Mouse (Mus musculus) CH12.LX (cell line): ENCODE data around the gene Fhit. TPM values are rescaled to one million over a fixed set of nuclear protein-coding genes. Genes with fewer than 3 reads are reported as not detected.

Source experiments
- DNase-seq: peaks from one replicate; pipeline ENCODE4 v3.0.0-alpha.2; 2013; ENCODE audit errors: extremely low read depth
- H3K27ac ChIP-seq: 2 replicates; pipeline ENCODE4 v1.5.1; 2012; ENCODE audit warnings: low read depth, mild to moderate bottlenecking, control low read depth, moderate library complexity; ENCODE audit not compliant: insufficient read depth
- H3K27me3 ChIP-seq: replicated peaks from 2 replicates; pipeline ENCODE3; 2012; ENCODE audit warnings: inconsistent platforms
- H3K36me3 ChIP-seq, 2 experiments: replicated peaks in 1 of 2; 2 replicates each; pipeline versions ENCODE3 to v1.6.1; 2012; ENCODE audit warnings: inconsistent platforms in 1 of 2, low read length in 1 of 2, mild to moderate bottlenecking in 1 of 2, mixed read lengths in 1 of 2, moderate library complexity in 1 of 2; ENCODE audit not compliant: control insufficient read depth in 1 of 2, insufficient read depth in 1 of 2
- H3K4me1 ChIP-seq, 2 experiments: 2 replicates each; pipeline ENCODE4 v1.6.1; 2012; ENCODE audit warnings: inconsistent platforms in 1 of 2, moderate library complexity in 1 of 2; ENCODE audit not compliant: insufficient read depth in 2 of 2, control insufficient read depth in 1 of 2
- H3K4me2 ChIP-seq: 2 replicates; pipeline ENCODE4 v1.6.1; 2012; ENCODE audit warnings: low read depth, mild to moderate bottlenecking, control low read depth; ENCODE audit not compliant: poor library complexity, insufficient read depth, severe bottlenecking
- H3K4me3 ChIP-seq, 3 experiments: fragments of 150-350 bp in 1 of 3; sonication (generic) in 1 of 3; replicated peaks in 1 of 3; 2 replicates each; pipeline versions ENCODE3 to v1.5.1; 2011 to 2012; ENCODE audit warnings: low read depth in 2 of 3, low read length in 2 of 3, mild to moderate bottlenecking in 2 of 3, moderate library complexity in 2 of 3, control low read depth in 1 of 3, improper control_type of control experiment in 1 of 3, inconsistent platforms in 1 of 3, mixed read lengths in 1 of 3; ENCODE audit not compliant: poor library complexity in 1 of 3
- H3K79me2 ChIP-seq: replicated peaks from 2 replicates; pipeline ENCODE4 v1.6.1; 2012; ENCODE audit warnings: mild to moderate bottlenecking, moderate library complexity; ENCODE audit not compliant: control insufficient read depth, poor library complexity, insufficient read depth, severe bottlenecking; ENCODE audit errors: extremely low read depth
- H3K9ac ChIP-seq: 2 replicates; pipeline ENCODE4 v1.6.1; 2012; ENCODE audit warnings: low read depth, mild to moderate bottlenecking, control low read depth, moderate library complexity; ENCODE audit not compliant: insufficient read depth
- H3K9me3 ChIP-seq: replicated peaks from 2 replicates; pipeline ENCODE3; 2012; ENCODE audit warnings: low read length, inconsistent platforms, mixed read lengths
- CTCF ChIP-seq, 2 experiments: IDR thresholded peaks in 1 of 2; conservative IDR thresholded peaks in 1 of 2; 2 replicates each; pipeline ENCODE4 v1.5.1; 2011 to 2012; ENCODE audit warnings: low read depth in 2 of 2, low read length in 2 of 2, improper control_type of control experiment in 1 of 2, inconsistent platforms in 1 of 2, mild to moderate bottlenecking in 1 of 2, moderate library complexity in 1 of 2
- E2F4 ChIP-seq: IDR thresholded peaks from 2 replicates; pipeline ENCODE4 v1.6.1; 2011; ENCODE audit warnings: low read depth, low read length, improper control_type of control experiment; ENCODE audit not compliant: insufficient replicate concordance
- EP300 ChIP-seq: IDR thresholded peaks from 2 replicates; pipeline ENCODE4 v1.6.1; 2011; ENCODE audit warnings: low read length, improper control_type of control experiment
- ETS1 ChIP-seq: conservative IDR thresholded peaks from 2 replicates; pipeline ENCODE4 v1.6.1; 2012; ENCODE audit warnings: low read depth, mild to moderate bottlenecking, inconsistent platforms, low read length, improper control_type of control experiment, moderate library complexity
- HCFC1 ChIP-seq: IDR thresholded peaks from 2 replicates; pipeline ENCODE4 v1.6.1; 2012; ENCODE audit warnings: low read depth, mild to moderate bottlenecking, inconsistent platforms, low read length, improper control_type of control experiment
- IRF4 ChIP-seq: IDR thresholded peaks from 2 replicates; pipeline ENCODE4 v1.6.1; 2014; ENCODE audit warnings: low read depth, mild to moderate bottlenecking, inconsistent platforms, low read length, improper control_type of control experiment
- MAX ChIP-seq: IDR thresholded peaks from 2 replicates; pipeline ENCODE4 v1.6.1; 2011; ENCODE audit warnings: low read length, improper control_type of control experiment
- MEF2A ChIP-seq: IDR thresholded peaks from 2 replicates; pipeline ENCODE4 v1.6.1; 2014; ENCODE audit warnings: low read depth, mild to moderate bottlenecking, inconsistent platforms, low read length, improper control_type of control experiment, borderline replicate concordance
- NELFE ChIP-seq: IDR thresholded peaks from 2 replicates; pipeline ENCODE4 v1.6.1; 2011; ENCODE audit warnings: low read depth, low read length, improper control_type of control experiment
- PAX5 ChIP-seq: IDR thresholded peaks from 2 replicates; pipeline ENCODE4 v1.6.1; 2012; ENCODE audit warnings: low read length, inconsistent platforms, mixed read lengths
- RAD21 ChIP-seq: IDR thresholded peaks from 2 replicates; pipeline ENCODE4 v1.6.1; 2011; ENCODE audit warnings: low read depth, mild to moderate bottlenecking, low read length, improper control_type of control experiment, moderate library complexity
- SMC3 ChIP-seq: IDR thresholded peaks from 2 replicates; pipeline ENCODE4 v1.6.1; 2011; ENCODE audit warnings: low read depth, low read length, improper control_type of control experiment
- TBP ChIP-seq: conservative IDR thresholded peaks from 2 replicates; pipeline ENCODE4 v1.6.1; 2011; ENCODE audit warnings: low read depth, low read length, improper control_type of control experiment
- TCF12 ChIP-seq: IDR thresholded peaks from 2 replicates; pipeline ENCODE4 v1.6.1; 2014; ENCODE audit warnings: low read depth, mild to moderate bottlenecking, inconsistent platforms, low read length, improper control_type of control experiment
- USF2 ChIP-seq: conservative IDR thresholded peaks from 2 replicates; pipeline ENCODE4 v1.6.1; 2011; ENCODE audit warnings: low read depth, low read length, improper control_type of control experiment
- ZMIZ1 ChIP-seq: IDR thresholded peaks from 2 replicates; pipeline ENCODE4 v1.6.1; 2012; ENCODE audit warnings: low read depth, mild to moderate bottlenecking, inconsistent platforms, low read length, improper control_type of control experiment
- dilution Hi-C: fragments of 300-500 bp; cut with MboI; formaldehyde crosslinking; loops from 2 replicates; pipeline ENCODE4 v1.14.3; 2020; ENCODE audit warnings: low sequenced_read_pairs; ENCODE audit not compliant: extremely low pct_unique_long_range_greater_than_20kb, extremely low pct_ligation_motif_present
- in situ Hi-C: fragments of 300-500 bp; cut with MboI; formaldehyde crosslinking; loops from 3 replicates; pipeline ENCODE4 v1.14.3; 2019; ENCODE audit warnings: low sequenced_read_pairs, low pct_ligation_motif_present, low pct_unique_long_range_greater_than_20kb, mixed read lengths
- polyA plus RNA-seq: library from polyadenylated mRNA; unstranded; fragments of >175 nt; gene quantifications from 2 replicates; pipeline ENCODE4 v1.2.1, GENCODE M21; 2012; ENCODE audit warnings: low read depth; ENCODE audit not compliant: insufficient read length
- total RNA-seq, 2 experiments: library from RNA; depleted of rRNA; stranded (reverse); fragments of 300-350 nt in 1 of 2; fragments of >200 nt in 1 of 2; gene quantifications; 2 replicates each; pipeline ENCODE4 v1.2.3; 2012 to 2014

The Fhit gene
- total and polyA plus RNA-seq, 3 experiments = 0.64 to 1.9 (median 0.64) TPM

GRCm38 (mm10) chr14:10023382-10023781 lies 1138.5 kb downstream of the Fhit start:
- Histone ChIP-seq H3K79me2 (no peaks in the 10 kb centered on the region), H3K27ac (no peak overlapping the region), H3K4me1 (peaks cover 0 to 8% of the 10 kb centered on the region in 2 experiments; a peak in 2 of 4 replicates), H3K36me3 (no peaks in the 10 kb centered on the region), H3K9ac (no peak overlapping the region), H3K9me3 (no peaks in the 10 kb centered on the region), H3K4me2 (no peak overlapping the region), H3K4me3 (no peak overlapping the region), H3K27me3 (no peaks in the 10 kb centered on the region)
- no peak for DNase-seq
- dilution Hi-C loops (no loop called here), in situ Hi-C loops (no loop called here)
- no peak for TF ChIP-seq PAX5
- no peak for TF ChIP-seq CTCF (conservative IDR thresholded peaks at IDR 0.05 in 1 of 2, IDR thresholded peaks at IDR 0.05 in 1 of 2; ENCODE audit: low read depth in 2 of 2, low read length in 2 of 2)
- no peak for TF ChIP-seq TCF12
- TF ChIP-seq MAX = no peak
- TF ChIP-seq TBP = no peak
- no peak for TF ChIP-seq HCFC1
- TF ChIP-seq ZMIZ1 = no peak

- in situ Hi-C loops = no loop called here
Observed at GRCm38 (mm10) chr14:10022304-10022703, 1139.5 kb downstream of the Fhit start.

GRCm38 (mm10) chr14:10020400-10021140 lies 1141.3 kb downstream of the Fhit start:
- Histone ChIP-seq H3K4me3 (no peak overlapping the region), H3K79me2 (no peaks in the 10 kb centered on the region), H3K27me3 (no peaks in the 10 kb centered on the region), H3K27ac (no peak overlapping the region), H3K9me3 (no peaks in the 10 kb centered on the region), H3K4me1 (no peaks in the 10 kb centered on the region; a peak in 1 of 4 replicates), H3K9ac (no peak overlapping the region), H3K4me2 (no peak overlapping the region), H3K36me3 (no peaks in the 10 kb centered on the region)
- no peak for DNase-seq
- TF ChIP-seq USF2 (no peak), RAD21 (peak; percentile 34), SMC3 (peak; percentile 56), CTCF (conservative IDR thresholded peaks at IDR 0.05 in 1 of 2, IDR thresholded peaks at IDR 0.05 in 1 of 2; ENCODE audit: low read depth in 2 of 2, low read length in 2 of 2) (peak in 1 of 2 experiments; percentile 46; a peak in 2 of 4 replicates)
- dilution Hi-C loops (no loop called here), in situ Hi-C loops (no loop called here)

More at GRCm38 (mm10) chr14:10022304-10022703, 1139.5 kb downstream of the Fhit start:
- dilution Hi-C loops = no loop called here
- H3K9me3 ChIP-seq = no peaks in the 10 kb centered on the region
- H3K27me3 ChIP-seq = no peaks in the 10 kb centered on the region
- H3K4me1 ChIP-seq = peaks cover 0 to 8% of the 10 kb centered on the region in 2 experiments; a peak in 2 of 4 replicates
- DNase-seq = no peak
- H3K4me3 ChIP-seq = no peak overlapping the region
- no peak overlapping the region for H3K27ac ChIP-seq
- no peak overlapping the region for H3K9ac ChIP-seq
- no peak overlapping the region for H3K4me2 ChIP-seq
- no peaks in the 10 kb centered on the region for H3K79me2 ChIP-seq
- TF ChIP-seq E2F4 (no peak), IRF4 (no peak), NELFE (no peak), EP300 (no peak), MEF2A (no peak), ETS1 (no peak)
- H3K36me3 ChIP-seq = no peaks in the 10 kb centered on the region
